Mouse (Mus musculus) lung, postnatal 0 days (tissue): ENCODE data around the gene Nr4a1.
A peak's percentile ranks its signal among the peaks of the same experiment; 100 is the strongest.

Experiments
- CTCF ChIP-seq: IDR thresholded peaks from 2 replicates; pipeline ENCODE4 v1.5.1; 2016; ENCODE audit warnings: antibody characterized with exemption, mild to moderate bottlenecking
- EP300 ChIP-seq: IDR thresholded peaks from 2 replicates; pipeline ENCODE4 v1.6.1; 2016; ENCODE audit warnings: antibody characterized with exemption, mild to moderate bottlenecking, control low read depth

DNA sequence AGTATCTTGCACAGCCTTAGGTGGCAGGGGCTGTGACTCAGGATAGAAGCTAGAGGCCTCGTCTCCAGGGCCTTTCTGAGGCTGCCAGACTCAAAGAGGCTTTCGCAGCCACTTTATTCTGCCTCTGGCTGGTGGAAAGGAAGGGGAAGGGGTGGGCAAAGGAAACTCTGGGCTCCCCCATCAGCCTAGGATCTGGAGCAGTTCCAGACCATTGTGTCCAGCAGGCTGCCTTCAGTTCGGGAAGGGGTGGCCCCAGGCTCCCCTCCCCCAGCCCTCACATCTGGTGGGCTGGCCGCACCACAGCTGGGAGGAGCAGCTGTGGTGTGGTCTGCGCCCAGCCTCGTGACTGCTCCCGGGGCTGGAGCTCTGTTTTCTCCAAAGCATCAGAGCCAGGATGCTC is 26.1 kb upstream of the Nr4a1 start:
- TF ChIP-seq CTCF (no peak), EP300 (peak; percentile 65)
